Mouse (Mus musculus): ENCODE measurements at regions not wholly inside any gene's neighbourhood (a gene's known extent, or its start where the extent isn't known, plus 50 kb on each side); places are given as distances from the start of the nearest gene placed in this dataset.

GRCm38 (mm10) chr3:154513566-154513965 is 82.9 kb upstream of the Cryz start:
- WGBS, result 88% methylated on average over 4 of the region's 4 CpGs
- Histone ChIP-seq H3K4me2 (ENCODE audit: low read length) (no peak overlapping the region), H3K27ac (ENCODE audit: low read depth, low read length) (no peak overlapping the region), H3K4me3 (ENCODE audit: low read length) (no peak overlapping the region), H3K27me3 (replicated peaks; ENCODE audit: control insufficient read depth, insufficient read depth, low read length) (no peaks in the 10 kb centered on the region), H3K36me3 (ENCODE audit: control insufficient read depth, insufficient read depth, low read length) (no peaks in the 10 kb centered on the region), H3K4me1 (ENCODE audit: control insufficient read depth, insufficient read depth, low read depth, low read length) (no peaks in the 10 kb centered on the region), H3K9me3 (ENCODE audit: control insufficient read depth, low read length) (no peaks in the 10 kb centered on the region), H3K9ac (ENCODE audit: low read depth, low read length) (no peak overlapping the region)
- ATAC-seq, result no peak

GRCm38 (mm10) chr3:154510160-154510559 is 86.4 kb upstream of the Cryz start:
- no peak overlapping the region for H3K4me3 ChIP-seq (ENCODE audit: low read length)
- no peak for ATAC-seq
- H3K4me2 ChIP-seq (ENCODE audit: low read length), result no peak overlapping the region
- no peak overlapping the region for H3K27ac ChIP-seq (ENCODE audit: low read depth, low read length)
- 89% methylated on average over 3 of the region's 3 CpGs for WGBS
- no peaks in the 10 kb centered on the region for H3K27me3 ChIP-seq (replicated peaks; ENCODE audit: control insufficient read depth, insufficient read depth, low read length)
- H3K9ac ChIP-seq (ENCODE audit: low read depth, low read length), result no peak overlapping the region
- no peaks in the 10 kb centered on the region for H3K9me3 ChIP-seq (ENCODE audit: control insufficient read depth, low read length)
- no peaks in the 10 kb centered on the region for H3K36me3 ChIP-seq (ENCODE audit: control insufficient read depth, insufficient read depth, low read length)
- no peaks in the 10 kb centered on the region for H3K4me1 ChIP-seq (ENCODE audit: control insufficient read depth, insufficient read depth, low read depth, low read length)

- no peak overlapping the region for H3K4me2 ChIP-seq (ENCODE audit: low read length)
- H3K4me1 ChIP-seq (ENCODE audit: control insufficient read depth, insufficient read depth, low read depth, low read length), result no peaks in the 10 kb centered on the region
- H3K36me3 ChIP-seq (ENCODE audit: control insufficient read depth, insufficient read depth, low read length), result no peaks in the 10 kb centered on the region
- no peaks in the 10 kb centered on the region for H3K9me3 ChIP-seq (ENCODE audit: control insufficient read depth, low read length)
- ATAC-seq, result no peak
- H3K27me3 ChIP-seq (replicated peaks; ENCODE audit: control insufficient read depth, insufficient read depth, low read length), result no peaks in the 10 kb centered on the region
- 84% methylated on average over 6 of the region's 6 CpGs for WGBS
- H3K4me3 ChIP-seq (ENCODE audit: low read length), result no peak overlapping the region
- no peak overlapping the region for H3K9ac ChIP-seq (ENCODE audit: low read depth, low read length)
- H3K27ac ChIP-seq (ENCODE audit: low read depth, low read length), result no peak overlapping the region
Observed at GRCm38 (mm10) chr3:154509394-154509793, 87.1 kb upstream of the Cryz start.

GRCm38 (mm10) chr3:154493387-154493920 is 103.1 kb upstream of the Cryz start:
- no peak for ATAC-seq
- 85% methylated on average over 2 of the region's 2 CpGs for WGBS

GRCm38 (mm10) chr3:154472426-154472825 is 124.1 kb upstream of the Cryz start:
- Histone ChIP-seq H3K36me3 (ENCODE audit: control insufficient read depth, insufficient read depth, low read length) (no peaks in the 10 kb centered on the region), H3K27me3 (replicated peaks; ENCODE audit: control insufficient read depth, insufficient read depth, low read length) (no peaks in the 10 kb centered on the region), H3K4me1 (ENCODE audit: control insufficient read depth, insufficient read depth, low read depth, low read length) (peaks cover 7% of the 10 kb centered on the region), H3K4me2 (ENCODE audit: low read length) (no peak overlapping the region), H3K4me3 (ENCODE audit: low read length) (no peak overlapping the region), H3K27ac (ENCODE audit: low read depth, low read length) (no peak overlapping the region), H3K9me3 (ENCODE audit: control insufficient read depth, low read length) (no peaks in the 10 kb centered on the region), H3K9ac (ENCODE audit: low read depth, low read length) (no peak overlapping the region)
- ATAC-seq, result no peak
- WGBS, result 100% methylated on average over 2 of the region's 2 CpGs

More at GRCm38 (mm10) chr3:154493387-154493920, 103.1 kb upstream of the Cryz start:
- Histone ChIP-seq H3K36me3 (ENCODE audit: control insufficient read depth, insufficient read depth, low read length) (no peaks in the 10 kb centered on the region), H3K9me3 (ENCODE audit: control insufficient read depth, low read length) (no peaks in the 10 kb centered on the region), H3K27me3 (replicated peaks; ENCODE audit: control insufficient read depth, insufficient read depth, low read length) (no peaks in the 10 kb centered on the region), H3K4me1 (ENCODE audit: control insufficient read depth, insufficient read depth, low read depth, low read length) (no peaks in the 10 kb centered on the region), H3K4me3 (ENCODE audit: low read length) (no peak overlapping the region), H3K9ac (ENCODE audit: low read depth, low read length) (no peak overlapping the region), H3K4me2 (ENCODE audit: low read length) (no peak overlapping the region), H3K27ac (ENCODE audit: low read depth, low read length) (no peak overlapping the region)

- ATAC-seq, result peak; percentile 70; the same call in 1 of the 2 replicates
- H3K36me3 ChIP-seq (ENCODE audit: control insufficient read depth, insufficient read depth, low read length), result no peaks in the 10 kb centered on the region
- H3K9ac ChIP-seq (ENCODE audit: low read depth, low read length), result no peak overlapping the region
- H3K4me1 ChIP-seq (ENCODE audit: control insufficient read depth, insufficient read depth, low read depth, low read length), result peaks cover 7% of the 10 kb centered on the region
- H3K4me3 ChIP-seq (ENCODE audit: low read length), result no peak overlapping the region
- peak overlapping the region; percentile 34 for H3K4me2 ChIP-seq (ENCODE audit: low read length)
- H3K9me3 ChIP-seq (ENCODE audit: control insufficient read depth, low read length), result no peaks in the 10 kb centered on the region
- 23% methylated on average over 13 of the region's 13 CpGs for WGBS
- no peaks in the 10 kb centered on the region for H3K27me3 ChIP-seq (replicated peaks; ENCODE audit: control insufficient read depth, insufficient read depth, low read length)
- no peak overlapping the region for H3K27ac ChIP-seq (ENCODE audit: low read depth, low read length)
Observed at GRCm38 (mm10) chr3:154467581-154468374, 128.7 kb upstream of the Cryz start.

GRCm38 (mm10) chr3:154458208-154458607 is 127.7 kb upstream of the Lhx8 start:
- Histone ChIP-seq H3K27me3 (replicated peaks; ENCODE audit: control insufficient read depth, insufficient read depth, low read length) (no peaks in the 10 kb centered on the region), H3K27ac (ENCODE audit: low read depth, low read length) (no peak overlapping the region), H3K4me3 (ENCODE audit: low read length) (no peak overlapping the region), H3K36me3 (ENCODE audit: control insufficient read depth, insufficient read depth, low read length) (no peaks in the 10 kb centered on the region), H3K9me3 (ENCODE audit: control insufficient read depth, low read length) (no peaks in the 10 kb centered on the region), H3K9ac (ENCODE audit: low read depth, low read length) (no peak overlapping the region), H3K4me2 (ENCODE audit: low read length) (no peak overlapping the region), H3K4me1 (ENCODE audit: control insufficient read depth, insufficient read depth, low read depth, low read length) (no peaks in the 10 kb centered on the region)
- WGBS, result 82% methylated on average over 9 of the region's 9 CpGs
- no peak for ATAC-seq

GRCm38 (mm10) chr3:154453025-154453424 is 122.6 kb upstream of the Lhx8 start:
- no peak overlapping the region for H3K4me3 ChIP-seq (ENCODE audit: low read length)
- no peak overlapping the region for H3K27ac ChIP-seq (ENCODE audit: low read depth, low read length)
- H3K9ac ChIP-seq (ENCODE audit: low read depth, low read length), result no peak overlapping the region
- H3K4me2 ChIP-seq (ENCODE audit: low read length), result no peak overlapping the region
- H3K9me3 ChIP-seq (ENCODE audit: control insufficient read depth, low read length), result peaks cover 2% of the 10 kb centered on the region; the same call in 1 of the 2 replicates
- no peaks in the 10 kb centered on the region for H3K27me3 ChIP-seq (replicated peaks; ENCODE audit: control insufficient read depth, insufficient read depth, low read length)
- no peaks in the 10 kb centered on the region for H3K4me1 ChIP-seq (ENCODE audit: control insufficient read depth, insufficient read depth, low read depth, low read length)
- H3K36me3 ChIP-seq (ENCODE audit: control insufficient read depth, insufficient read depth, low read length), result no peaks in the 10 kb centered on the region
- ATAC-seq, result no peak

GRCm38 (mm10) chr3:154452585-154452984 is 122.1 kb upstream of the Lhx8 start:
- H3K4me3 ChIP-seq (ENCODE audit: low read length), result no peak overlapping the region
- no peaks in the 10 kb centered on the region for H3K4me1 ChIP-seq (ENCODE audit: control insufficient read depth, insufficient read depth, low read depth, low read length)
- no peak overlapping the region for H3K4me2 ChIP-seq (ENCODE audit: low read length)
- H3K27ac ChIP-seq (ENCODE audit: low read depth, low read length), result no peak overlapping the region
- ATAC-seq, result no peak
- 82% methylated on average over 6 of the region's 6 CpGs for WGBS
- H3K9ac ChIP-seq (ENCODE audit: low read depth, low read length), result no peak overlapping the region
- no peaks in the 10 kb centered on the region for H3K36me3 ChIP-seq (ENCODE audit: control insufficient read depth, insufficient read depth, low read length)
- H3K9me3 ChIP-seq (ENCODE audit: control insufficient read depth, low read length), result peaks cover 2% of the 10 kb centered on the region; the same call in 1 of the 2 replicates
- no peaks in the 10 kb centered on the region for H3K27me3 ChIP-seq (replicated peaks; ENCODE audit: control insufficient read depth, insufficient read depth, low read length)

Data from hindbrain, embryonic 16.5 days (tissue).